Mouse (Mus musculus): ENCODE measurements around the gene Pdk4. TPM values are rescaled to one million over a fixed set of nuclear protein-coding genes. Genes with fewer than 3 reads are reported as not detected.

Pdk4 gene
- polyA plus RNA-seq, 1 experiment = 4.2 TPM

- Histone ChIP-seq H3K4me1 (ENCODE audit: control insufficient read depth, insufficient read depth, low read length) (no peaks in the 10 kb centered on the region), H3K27ac (ENCODE audit: control insufficient read depth, insufficient read depth, low read depth, low read length, poor library complexity) (no peak overlapping the region), H3K4me3 (replicated peaks; ENCODE audit: control insufficient read depth, low read depth, low read length) (no peak overlapping the region)
- WGBS = 14% methylated on average over 14 of the region's 14 CpGs
- TF ChIP-seq POLR2A (IDR thresholded peaks at IDR 0.05; ENCODE audit: borderline replicate concordance, control insufficient read depth, low read depth, low read length) (no peak), CTCF (IDR thresholded peaks at IDR 0.05; ENCODE audit: control insufficient read depth, insufficient read depth, low read length) (no peak)
Observed at GRCm38 (mm10) chr6:5442316-5443085, 53.6 kb downstream of the Pdk4 start.

- TF ChIP-seq CTCF (IDR thresholded peaks at IDR 0.05; ENCODE audit: control insufficient read depth, insufficient read depth, low read length) (no peak), POLR2A (IDR thresholded peaks at IDR 0.05; ENCODE audit: borderline replicate concordance, control insufficient read depth, low read depth, low read length) (no peak)
Observed at GRCm38 (mm10) chr6:5441221-5441620, 54.9 kb downstream of the Pdk4 start.

GRCm38 (mm10) chr6:5437757-5438156, 58.4 kb downstream of the Pdk4 start:
- TF ChIP-seq CTCF (IDR thresholded peaks at IDR 0.05; ENCODE audit: control insufficient read depth, insufficient read depth, low read length) (no peak), POLR2A (IDR thresholded peaks at IDR 0.05; ENCODE audit: borderline replicate concordance, control insufficient read depth, low read depth, low read length) (no peak)
- Histone ChIP-seq H3K4me1 (ENCODE audit: control insufficient read depth, insufficient read depth, low read length) (no peaks in the 10 kb centered on the region), H3K4me3 (replicated peaks; ENCODE audit: control insufficient read depth, low read depth, low read length) (no peak overlapping the region), H3K27ac (ENCODE audit: control insufficient read depth, insufficient read depth, low read depth, low read length, poor library complexity) (no peak overlapping the region)
- whole genome bisulfite sequencing = 67% methylated on average over 4 of the region's 4 CpGs

More at GRCm38 (mm10) chr6:5441221-5441620, 54.9 kb downstream of the Pdk4 start:
- WGBS = 86% methylated on average over 6 of the region's 6 CpGs
- Histone ChIP-seq H3K4me1 (ENCODE audit: control insufficient read depth, insufficient read depth, low read length) (no peaks in the 10 kb centered on the region), H3K4me3 (replicated peaks; ENCODE audit: control insufficient read depth, low read depth, low read length) (no peak overlapping the region), H3K27ac (ENCODE audit: control insufficient read depth, insufficient read depth, low read depth, low read length, poor library complexity) (no peak overlapping the region)

GRCm38 (mm10) chr6:5433887-5434286, 62.2 kb downstream of the Pdk4 start:
- 78% methylated on average over 2 of the region's 2 CpGs for WGBS
- Histone ChIP-seq H3K4me3 (replicated peaks; ENCODE audit: control insufficient read depth, low read depth, low read length) (no peak overlapping the region), H3K27ac (ENCODE audit: control insufficient read depth, insufficient read depth, low read depth, low read length, poor library complexity) (no peak overlapping the region), H3K4me1 (ENCODE audit: control insufficient read depth, insufficient read depth, low read length) (no peaks in the 10 kb centered on the region)
- TF ChIP-seq CTCF (IDR thresholded peaks at IDR 0.05; ENCODE audit: control insufficient read depth, insufficient read depth, low read length) (no peak), POLR2A (IDR thresholded peaks at IDR 0.05; ENCODE audit: borderline replicate concordance, control insufficient read depth, low read depth, low read length) (no peak)

Other genes with a start within 250 kb of the Pdk4 start
- 2.8 and 4.2 TPM in 2 replicates for gene Pon3, start 240.0 kb downstream of the Pdk4 start, polyA plus RNA-seq (2011; ENCODE audit: insufficient read depth, insufficient read length, low replicate concordance, missing spikeins)
- gene Pon2, start 197.9 kb downstream of the Pdk4 start, polyA plus RNA-seq (2011; ENCODE audit: insufficient read depth, insufficient read length, low replicate concordance, missing spikeins) = 25.4 and 38.7 TPM in 2 replicates
- gene Asb4, start 112.9 kb downstream of the Pdk4 start, polyA plus RNA-seq (2011; ENCODE audit: insufficient read depth, insufficient read length, low replicate concordance, missing spikeins) = 0.59 and 1.7 TPM in 2 replicates
- not detected in 2 replicates for gene Dync1i1, start 229.3 kb upstream of the Pdk4 start, polyA plus RNA-seq (2011; ENCODE audit: insufficient read depth, insufficient read length, low replicate concordance, missing spikeins)

Measured in bone marrow, adult 2 months (tissue).